Mouse (Mus musculus) midbrain, embryonic 10.5 days (tissue): Measurements from ENCODE around the gene Macrod2. TPM values are rescaled to one million over a fixed set of nuclear protein-coding genes. Genes with fewer than 3 reads are reported as not detected.

Experiments
- DNase-seq: peaks from one replicate; pipeline ENCODE4 v3.0.0-alpha.2; 2017; ENCODE audit warnings: low spot score
- H3K27ac ChIP-seq: fragments of 300-500 bp; sonication (generic); replicated peaks from 2 replicates; pipeline ENCODE4 v1.5.1; 2016; ENCODE audit warnings: mild to moderate bottlenecking
- H3K27me3 ChIP-seq: fragments of 300-500 bp; sonication (generic); 2 replicates; pipeline ENCODE4 v1.6.1; 2016; ENCODE audit warnings: low read depth, mild to moderate bottlenecking; ENCODE audit not compliant: poor library complexity, severe bottlenecking
- H3K36me3 ChIP-seq: fragments of 300-500 bp; sonication (generic); 2 replicates; pipeline ENCODE4 v1.6.1; 2016; ENCODE audit warnings: mild to moderate bottlenecking, moderate library complexity
- H3K4me1 ChIP-seq: fragments of 300-500 bp; sonication (generic); 2 replicates; pipeline ENCODE4 v1.6.1; 2016
- H3K4me3 ChIP-seq: fragments of 300-500 bp; sonication (generic); 2 replicates; pipeline ENCODE4 v1.5.1; 2016; ENCODE audit warnings: mild to moderate bottlenecking, moderate library complexity
- H3K9me3 ChIP-seq: fragments of 300-500 bp; sonication (generic); replicated peaks from 2 replicates; pipeline ENCODE4 v1.6.1; 2016; ENCODE audit warnings: mild to moderate bottlenecking
- WGBS: fragments of 180-500 bp; shearing (Covaris S2); methylation state at CpG from one replicate; pipeline ENCODE4 v1.1.7; 2016; 5-methylcytosine and 5-hydroxymethylcytosine counted together
- polyA plus RNA-seq: library from polyadenylated mRNA; unstranded; fragments of >200 nt; fragmentation: Nextera tagmentation; extraction: Ambion mirVana; gene quantifications from 2 replicates; pipeline ENCODE4 v1.2.1, GENCODE M21; 2016

The Macrod2 gene
- polyA plus RNA-seq, 1 experiment from 2014 or later = 39.4 TPM

DNA sequence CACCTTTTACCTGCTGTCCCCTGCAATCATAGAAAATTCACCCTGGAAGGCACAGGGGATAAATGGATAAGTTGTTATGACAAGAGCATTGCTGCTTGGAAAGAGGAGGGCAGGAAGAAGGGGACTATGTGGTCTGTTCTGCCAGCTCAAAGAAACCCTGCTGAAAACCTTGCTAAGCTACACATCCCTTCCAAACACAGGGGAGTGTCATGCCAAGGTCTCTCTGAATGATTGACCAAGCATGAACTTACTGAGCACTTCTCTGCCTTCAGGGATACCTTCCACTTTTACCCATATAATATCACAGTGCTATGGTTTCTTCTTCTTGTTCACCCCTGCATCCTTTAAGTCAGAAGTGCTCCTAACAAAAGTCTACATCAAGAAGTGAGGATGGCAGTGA, 1502.8 kb downstream of the Macrod2 start:
- Histone ChIP-seq H3K4me3 (no peak overlapping the region), H3K9me3 (no peaks in the 10 kb centered on the region), H3K4me1 (no peaks in the 10 kb centered on the region), H3K27ac (no peak overlapping the region), H3K27me3 (no peaks in the 10 kb centered on the region), H3K36me3 (no peaks in the 10 kb centered on the region)
- DNase-seq = no peak

DNA sequence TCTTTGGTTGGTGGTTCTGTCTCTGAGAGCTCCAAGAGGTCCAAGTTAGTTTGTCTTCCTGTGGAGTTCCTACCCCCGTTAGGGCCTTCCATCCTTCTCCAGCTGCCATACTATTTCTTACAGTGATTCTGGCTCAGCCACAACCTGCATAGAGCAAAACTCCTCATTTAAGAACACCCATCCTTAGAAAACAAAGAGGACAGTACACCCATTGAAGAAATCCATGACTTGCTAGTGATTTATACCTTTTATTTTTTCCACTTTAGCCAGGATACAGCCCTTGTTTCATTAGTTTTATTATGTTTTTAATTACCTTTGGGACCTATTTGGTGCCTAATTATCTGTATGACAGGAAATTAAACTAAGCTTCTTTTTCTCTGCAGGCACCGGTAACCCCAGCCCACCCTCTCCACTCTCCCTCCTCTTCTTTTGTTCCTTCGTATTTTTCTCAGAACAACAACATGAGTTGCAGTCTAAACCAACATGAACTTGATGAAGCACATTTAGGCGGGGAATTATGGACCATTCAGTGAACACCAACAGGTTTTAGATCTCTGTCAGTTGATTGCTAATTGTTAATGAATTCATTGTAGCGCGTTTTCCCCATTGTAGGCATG, 1516.8 kb downstream of the Macrod2 start:
- H3K27me3 ChIP-seq = no peaks in the 10 kb centered on the region
- H3K4me1 ChIP-seq = no peaks in the 10 kb centered on the region
- no peaks in the 10 kb centered on the region for H3K9me3 ChIP-seq
- no peak overlapping the region for H3K4me3 ChIP-seq
- no peaks in the 10 kb centered on the region for H3K36me3 ChIP-seq
- WGBS = 83% methylated on average over 6 of the region's 6 CpGs
- no peak overlapping the region for H3K27ac ChIP-seq
- DNase-seq = no peak

DNA sequence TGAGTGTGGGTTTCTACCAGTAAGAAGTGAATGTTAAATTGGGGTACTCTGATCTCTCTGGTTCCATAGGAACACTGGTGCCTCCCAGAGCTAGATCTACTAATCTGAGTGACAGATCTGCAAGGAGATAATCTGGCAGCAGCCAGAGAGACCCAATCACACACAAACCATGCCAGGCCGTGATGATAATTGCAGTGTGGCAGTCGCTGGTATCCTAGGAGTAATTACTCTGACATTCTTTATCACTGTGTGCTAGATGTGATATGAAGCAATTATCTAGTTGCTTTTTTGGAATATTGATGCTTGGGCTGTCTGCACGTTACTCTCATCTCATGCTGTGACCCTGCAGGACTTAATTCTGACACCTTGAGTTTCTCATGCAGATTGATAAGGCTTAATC, 1518.4 kb downstream of the Macrod2 start:
- Histone ChIP-seq H3K27me3 (no peaks in the 10 kb centered on the region), H3K9me3 (no peaks in the 10 kb centered on the region), H3K4me3 (no peak overlapping the region), H3K27ac (no peak overlapping the region), H3K36me3 (no peaks in the 10 kb centered on the region), H3K4me1 (no peaks in the 10 kb centered on the region)
- no peak for DNase-seq
- 72% methylated on average over 3 of the region's 3 CpGs for WGBS

DNA sequence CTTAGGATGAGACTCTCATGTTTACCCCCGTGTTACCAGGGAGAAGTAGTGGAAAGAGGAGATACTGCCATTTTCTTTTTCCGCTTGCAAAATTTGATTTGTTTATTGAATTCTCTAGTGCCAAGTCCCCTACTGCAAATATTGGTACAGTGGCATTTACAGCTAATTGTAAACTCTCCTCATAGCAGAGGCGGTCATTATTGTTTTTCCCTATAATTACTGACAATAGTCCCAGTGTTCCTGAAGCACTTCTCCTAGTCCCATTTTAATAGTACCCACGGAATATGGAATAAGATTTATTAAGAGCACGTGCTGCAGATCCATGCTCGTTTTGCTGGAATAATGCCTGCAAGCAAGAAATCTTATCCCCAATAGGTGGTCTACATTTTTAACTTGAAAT, 1518.8 kb downstream of the Macrod2 start:
- Histone ChIP-seq H3K4me3 (no peak overlapping the region), H3K9me3 (no peaks in the 10 kb centered on the region), H3K27ac (no peak overlapping the region), H3K4me1 (no peaks in the 10 kb centered on the region), H3K36me3 (no peaks in the 10 kb centered on the region), H3K27me3 (no peaks in the 10 kb centered on the region)
- 85% methylated on average over 6 of the region's 6 CpGs for WGBS
- DNase-seq = no peak

DNA sequence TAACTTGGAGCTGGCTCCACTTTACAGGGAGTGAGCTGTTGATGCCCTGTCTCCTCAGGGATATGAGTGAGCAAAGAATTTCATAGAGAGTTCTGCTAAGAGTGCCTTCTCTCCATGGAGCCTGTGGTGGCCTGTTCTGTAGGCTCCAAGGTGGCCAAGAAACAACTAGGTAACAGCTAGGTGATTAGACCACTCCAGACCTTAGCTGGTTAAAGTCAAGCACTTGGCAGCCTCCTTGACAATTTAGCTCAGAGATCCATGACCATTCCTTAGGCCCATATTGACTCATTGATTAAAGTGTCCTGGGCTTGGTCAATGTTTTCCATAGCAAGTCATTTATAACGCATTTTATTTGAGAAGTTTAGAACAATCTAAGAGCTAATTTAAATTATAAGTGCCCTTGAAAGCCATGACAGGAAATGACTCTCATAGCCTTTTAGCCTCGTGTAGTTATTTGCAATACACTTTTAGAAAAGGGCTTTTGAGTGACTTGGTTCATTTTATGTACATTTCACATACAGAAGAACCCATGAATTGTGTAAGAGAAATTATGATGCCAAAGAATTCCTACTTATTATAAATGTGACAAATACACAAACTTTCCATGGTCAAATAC, 1525.4 kb downstream of the Macrod2 start:
- Histone ChIP-seq H3K27ac (no peak overlapping the region), H3K4me1 (no peaks in the 10 kb centered on the region)

DNA sequence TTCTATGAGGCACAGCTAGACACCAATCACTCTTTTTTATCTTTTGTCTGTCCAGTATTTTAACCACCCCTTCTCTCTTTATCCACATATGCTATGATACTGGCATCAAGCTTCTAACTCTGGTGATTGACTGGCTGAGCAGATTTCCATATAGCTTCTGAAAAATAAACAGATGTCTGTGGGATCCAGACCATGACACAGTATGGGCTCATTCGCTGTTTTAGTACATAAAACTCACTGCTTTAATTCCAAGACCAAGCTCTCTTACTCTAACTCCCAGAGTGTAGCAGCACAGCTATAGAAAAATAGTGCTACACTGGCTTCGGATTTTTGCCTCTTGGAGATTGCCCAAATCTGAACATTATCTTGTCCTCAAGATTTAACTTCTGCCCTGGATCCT, 1540.0 kb downstream of the Macrod2 start:
- Histone ChIP-seq H3K27ac (no peak overlapping the region), H3K36me3 (no peaks in the 10 kb centered on the region), H3K27me3 (no peaks in the 10 kb centered on the region), H3K9me3 (no peaks in the 10 kb centered on the region), H3K4me3 (no peak overlapping the region), H3K4me1 (no peaks in the 10 kb centered on the region)
- WGBS = 84% methylated on average over 2 of the region's 2 CpGs
- no peak for DNase-seq

More for the DNA sequence above, 1525.4 kb downstream of the Macrod2 start:
- 88% methylated on average over 2 of the region's 2 CpGs for WGBS
- no peak for DNase-seq
- no peaks in the 10 kb centered on the region for H3K27me3 ChIP-seq
- H3K4me3 ChIP-seq = no peak overlapping the region
- H3K9me3 ChIP-seq = no peaks in the 10 kb centered on the region
- H3K36me3 ChIP-seq = no peaks in the 10 kb centered on the region

DNA sequence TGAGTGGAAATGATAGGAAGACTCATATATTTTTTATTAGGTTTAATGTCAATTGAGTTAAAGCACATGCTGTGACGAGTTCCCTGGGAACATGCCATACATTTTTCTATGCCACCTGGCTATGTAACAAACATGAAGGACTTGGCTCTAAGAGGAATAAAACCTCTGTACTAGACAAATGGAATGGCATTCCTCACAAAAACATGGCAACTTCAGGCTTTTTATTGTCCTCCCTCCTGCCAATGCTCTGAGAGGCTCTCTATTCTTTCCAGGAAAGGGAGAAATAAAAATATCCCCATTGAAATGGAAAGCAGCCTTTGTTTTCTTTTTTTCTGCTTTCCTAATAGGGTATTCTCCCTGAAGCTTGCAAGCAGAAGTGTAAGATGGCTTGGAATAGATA, 1559.7 kb downstream of the Macrod2 start:
- H3K36me3 ChIP-seq = no peaks in the 10 kb centered on the region
- peaks cover 16% of the 10 kb centered on the region for H3K4me1 ChIP-seq
- no peak for DNase-seq
- WGBS = 60% methylated on average over 1 of the region's 1 CpGs
- peak overlapping the region; percentile 63; the same call in 1 of the 2 replicates for H3K27ac ChIP-seq
- H3K9me3 ChIP-seq = no peaks in the 10 kb centered on the region
- no peak overlapping the region for H3K4me3 ChIP-seq
- H3K27me3 ChIP-seq = no peaks in the 10 kb centered on the region

DNA sequence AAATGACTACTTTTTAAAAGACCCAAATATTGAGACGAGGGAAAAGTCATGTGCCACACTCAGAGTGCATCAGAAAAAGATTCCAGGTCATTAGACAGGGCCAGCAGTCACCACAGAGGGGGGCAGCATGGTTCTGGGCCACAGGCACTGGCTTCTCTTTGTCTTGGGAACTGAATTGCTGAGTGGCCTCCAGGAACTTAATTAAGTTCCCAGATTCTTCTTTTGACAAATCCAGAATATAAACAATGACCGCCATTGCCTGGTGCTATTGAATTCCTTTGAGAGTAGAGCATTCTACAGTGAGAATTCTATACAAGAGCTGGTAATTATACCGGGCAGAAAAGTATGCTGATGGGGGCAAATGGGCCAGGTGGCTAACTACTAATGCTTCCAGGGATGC, 1560.1 kb downstream of the Macrod2 start:
- peak overlapping the region; percentile 63; the same call in 1 of the 2 replicates for H3K27ac ChIP-seq
- peak; percentile 26 for DNase-seq

DNA sequence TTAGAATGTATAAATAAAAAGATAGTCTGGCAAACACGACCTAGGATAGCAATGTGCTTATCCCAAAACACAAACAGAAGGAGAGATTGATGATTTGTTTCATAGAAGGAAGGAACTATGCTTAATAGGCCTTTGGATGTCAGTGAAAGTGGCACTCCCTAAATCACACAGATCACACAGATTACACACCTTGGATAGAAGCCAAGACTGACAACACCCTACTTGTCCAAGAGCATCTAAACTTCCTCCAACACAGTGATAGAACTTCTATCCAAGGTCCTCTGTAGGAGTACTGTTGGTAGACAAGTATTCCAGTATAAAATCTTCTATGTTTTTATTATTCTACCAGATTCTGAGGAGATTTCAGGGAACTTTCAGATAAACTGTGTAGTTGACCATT, 1567.8 kb downstream of the Macrod2 start:
- Histone ChIP-seq H3K36me3 (no peaks in the 10 kb centered on the region), H3K27ac (no peak overlapping the region), H3K27me3 (no peaks in the 10 kb centered on the region), H3K4me3 (no peak overlapping the region), H3K4me1 (no peaks in the 10 kb centered on the region), H3K9me3 (no peaks in the 10 kb centered on the region)
- no peak for DNase-seq
- 75% methylated on average over 1 of the region's 1 CpGs for WGBS

More for the DNA sequence above, 1560.1 kb downstream of the Macrod2 start:
- Histone ChIP-seq H3K36me3 (no peaks in the 10 kb centered on the region), H3K4me3 (no peak overlapping the region), H3K9me3 (no peaks in the 10 kb centered on the region), H3K27me3 (no peaks in the 10 kb centered on the region), H3K4me1 (peaks cover 16% of the 10 kb centered on the region)
- 10% methylated on average over 3 of the region's 3 CpGs for WGBS

DNA sequence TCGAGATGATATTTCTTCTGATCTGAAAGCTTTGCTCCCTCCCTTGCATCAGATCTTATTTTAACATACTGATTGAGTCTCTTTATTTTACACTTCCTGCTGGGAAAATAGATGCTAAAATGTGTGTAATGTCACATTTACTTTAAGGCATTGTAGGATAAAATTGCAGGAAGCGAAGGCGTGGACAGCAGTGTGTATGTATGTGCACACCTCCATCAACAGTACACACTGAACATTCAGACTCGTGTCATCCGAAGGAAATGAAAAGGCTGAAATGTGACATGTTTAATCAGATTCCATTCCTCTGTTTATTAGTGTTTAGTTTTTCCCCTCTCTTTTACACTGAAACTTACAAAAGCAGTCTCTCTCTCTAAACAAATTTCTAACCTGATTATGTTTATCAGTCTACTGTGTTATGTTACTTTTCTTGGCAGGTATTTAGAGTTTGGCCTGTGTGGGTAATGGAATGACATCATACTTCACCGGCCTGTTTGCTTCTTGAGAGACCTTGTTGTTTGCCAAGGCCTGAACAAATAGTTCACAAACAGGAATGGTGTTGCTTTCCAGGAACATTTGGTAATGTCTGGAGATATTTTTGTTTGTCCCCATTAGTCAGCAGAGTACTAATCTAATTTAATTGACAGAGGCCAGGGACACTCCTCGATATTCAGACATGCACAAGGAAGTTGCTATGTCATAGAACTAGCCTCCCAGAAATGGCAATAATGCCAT, 1588.7 kb downstream of the Macrod2 start:
- Histone ChIP-seq H3K27ac (no peak overlapping the region), H3K36me3 (no peaks in the 10 kb centered on the region), H3K9me3 (no peaks in the 10 kb centered on the region), H3K27me3 (no peaks in the 10 kb centered on the region), H3K4me3 (no peak overlapping the region), H3K4me1 (no peaks in the 10 kb centered on the region)
- WGBS = 94% methylated on average over 7 of the region's 7 CpGs
- DNase-seq = no peak

DNA sequence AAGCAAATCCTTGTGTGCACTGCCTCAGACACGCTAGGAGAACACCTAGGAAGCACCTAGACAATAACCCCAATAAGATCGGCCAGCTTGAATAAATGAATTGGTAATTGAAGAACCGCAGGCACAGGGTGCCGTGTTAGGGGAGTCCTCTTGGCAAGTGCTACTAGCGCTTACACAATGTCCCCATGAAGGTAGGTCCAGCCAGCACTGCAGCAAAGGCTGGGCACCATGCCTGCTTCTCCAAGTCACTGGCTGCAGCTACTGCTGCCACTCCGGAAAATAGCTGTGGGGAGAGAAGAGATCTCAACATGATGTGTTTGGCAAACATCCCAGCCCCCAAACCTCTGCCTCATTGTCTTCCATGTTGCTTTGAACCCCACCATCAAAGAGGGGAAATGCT, 1603.8 kb downstream of the Macrod2 start:
- no peak overlapping the region for H3K4me3 ChIP-seq
- no peaks in the 10 kb centered on the region for H3K27me3 ChIP-seq
- no peaks in the 10 kb centered on the region for H3K9me3 ChIP-seq
- no peaks in the 10 kb centered on the region for H3K4me1 ChIP-seq
- 85% methylated on average over 6 of the region's 6 CpGs for WGBS
- no peaks in the 10 kb centered on the region for H3K36me3 ChIP-seq
- no peak overlapping the region for H3K27ac ChIP-seq
- no peak for DNase-seq

DNA sequence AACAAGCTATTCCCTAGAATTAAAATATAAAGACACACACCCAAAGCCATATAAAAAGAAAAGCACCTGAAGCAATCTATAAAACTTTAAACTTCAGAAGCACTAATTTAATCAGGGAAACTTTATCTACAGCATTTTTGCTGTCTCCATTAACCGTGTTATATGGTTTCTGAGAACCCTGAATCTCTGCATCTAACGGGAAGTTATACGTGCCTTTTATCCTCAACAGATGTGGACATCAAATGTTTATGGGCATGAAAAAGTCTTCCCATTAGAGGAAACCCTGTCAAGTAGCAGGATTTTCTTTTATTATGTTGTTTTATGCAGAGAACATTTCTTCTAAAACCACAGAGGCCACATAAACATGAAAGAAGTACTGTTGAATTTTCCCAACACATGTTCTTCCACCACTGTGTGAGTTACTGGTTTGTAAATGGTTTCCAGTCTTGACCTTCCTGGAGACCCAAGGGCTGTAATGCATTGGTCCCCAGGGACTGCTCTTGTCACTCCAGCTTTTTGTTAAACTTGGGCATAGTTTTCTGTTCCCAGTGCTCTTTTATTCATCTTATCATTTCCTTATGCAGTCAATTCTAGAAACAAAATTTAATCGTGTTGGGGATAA, 1629.5 kb downstream of the Macrod2 start:
- Histone ChIP-seq H3K36me3 (no peaks in the 10 kb centered on the region), H3K4me1 (peaks cover 7% of the 10 kb centered on the region), H3K27me3 (no peaks in the 10 kb centered on the region), H3K4me3 (no peak overlapping the region), H3K27ac (no peak overlapping the region), H3K9me3 (no peaks in the 10 kb centered on the region)
- 91% methylated on average over 4 of the region's 4 CpGs for WGBS
- DNase-seq = no peak

DNA sequence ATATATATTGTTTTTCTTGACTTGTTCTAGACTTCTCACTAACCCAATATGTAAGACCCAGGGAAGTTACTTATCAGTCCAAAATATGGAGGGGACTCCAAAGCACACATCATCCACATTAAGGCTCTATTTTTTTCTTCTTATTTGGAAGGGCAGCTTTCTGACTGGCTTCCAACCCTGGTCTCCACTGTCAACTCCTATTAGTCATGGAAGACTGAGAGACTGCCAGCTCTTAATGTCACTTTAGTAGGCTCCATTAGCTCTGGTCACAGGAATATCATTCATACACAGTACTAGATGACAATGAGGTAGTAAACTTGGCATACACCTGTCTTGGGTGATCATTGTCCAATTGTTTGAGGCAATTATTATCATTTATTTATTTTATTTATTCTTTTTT, 1631.6 kb downstream of the Macrod2 start:
- Histone ChIP-seq H3K9me3 (no peaks in the 10 kb centered on the region), H3K4me3 (no peak overlapping the region), H3K36me3 (no peaks in the 10 kb centered on the region), H3K4me1 (peaks cover 24% of the 10 kb centered on the region), H3K27me3 (no peaks in the 10 kb centered on the region), H3K27ac (no peak overlapping the region)
- no peak for DNase-seq
